Mouse (Mus musculus) brain, embryonic 14.5 days (tissue): ENCODE measurements around the gene Taf8. TPM values are rescaled to one million over a fixed set of nuclear protein-coding genes. Genes with fewer than 3 reads are reported as not detected.

Source experiments
- DNase-seq: peaks from one replicate; pipeline ENCODE4 v3.0.0-alpha.2; 2011; ENCODE audit warnings: low read depth
- CTCF ChIP-seq: fragments of 200-500 bp; IDR thresholded peaks from 2 replicates; pipeline ENCODE4 v1.5.1; 2012; ENCODE audit warnings: inconsistent platforms, mild to moderate bottlenecking, moderate library complexity, borderline replicate concordance; ENCODE audit not compliant: insufficient read depth, insufficient read length; ENCODE audit errors: extremely low read depth
- POLR2A ChIP-seq: fragments of 200-500 bp; IDR thresholded peaks from 2 replicates; pipeline ENCODE4 v1.6.1; 2012; ENCODE audit warnings: mild to moderate bottlenecking, inconsistent platforms, borderline replicate concordance; ENCODE audit not compliant: poor library complexity, insufficient read depth, insufficient read length, severe bottlenecking; ENCODE audit errors: extremely low read depth
- polyA plus RNA-seq: library from polyadenylated mRNA; depleted of rRNA; stranded (reverse); fragments of >200 nt; gene quantifications from 2 replicates; pipeline ENCODE4 v1.2.3, GENCODE M21; 2012

Gene Taf8
- polyA plus RNA-seq, 1 experiment = 34.2 TPM

DNA sequence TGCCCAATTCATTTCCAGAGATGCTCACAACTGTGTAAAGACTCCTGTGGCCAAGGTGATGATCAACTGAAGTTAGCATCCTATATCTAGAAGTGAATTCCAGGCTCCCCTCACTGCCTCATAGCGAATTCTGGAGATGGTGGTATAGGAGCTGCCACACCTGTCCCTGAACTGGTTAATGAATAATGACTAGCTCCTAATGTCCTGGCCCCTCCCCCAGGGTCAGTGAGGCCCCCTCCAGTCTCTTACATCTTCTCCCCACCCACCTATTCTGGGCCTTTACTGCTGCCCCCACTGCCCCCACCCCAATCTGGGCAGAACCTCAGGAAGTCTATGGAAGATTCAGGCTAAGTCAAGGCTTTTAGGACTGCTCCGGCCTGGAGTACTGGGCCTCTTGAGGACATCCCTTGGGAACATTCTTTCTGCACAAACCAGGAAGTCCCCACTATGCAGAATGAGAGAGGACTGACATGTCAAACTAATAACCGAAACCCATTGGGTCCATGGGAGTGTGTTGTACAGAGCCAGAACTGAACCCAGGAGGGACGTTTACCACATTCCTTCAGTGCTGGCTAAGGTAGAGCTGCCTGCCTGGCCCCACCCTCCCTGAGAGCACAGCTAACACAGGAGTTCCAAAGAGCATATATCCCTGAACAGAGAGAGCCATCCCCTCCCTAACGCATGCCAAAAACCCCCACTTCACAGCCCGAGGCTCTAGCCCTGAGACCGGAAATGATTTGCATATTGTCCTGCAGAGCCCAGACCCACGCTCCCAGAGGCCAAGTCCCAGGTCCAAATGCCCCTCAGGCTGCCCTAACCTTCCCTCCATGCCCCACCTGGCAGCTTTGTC is 53.3 kb downstream of the Taf8 start:
- no peak for DNase-seq
- no peak for TF ChIP-seq POLR2A
- no peak for TF ChIP-seq CTCF

DNA sequence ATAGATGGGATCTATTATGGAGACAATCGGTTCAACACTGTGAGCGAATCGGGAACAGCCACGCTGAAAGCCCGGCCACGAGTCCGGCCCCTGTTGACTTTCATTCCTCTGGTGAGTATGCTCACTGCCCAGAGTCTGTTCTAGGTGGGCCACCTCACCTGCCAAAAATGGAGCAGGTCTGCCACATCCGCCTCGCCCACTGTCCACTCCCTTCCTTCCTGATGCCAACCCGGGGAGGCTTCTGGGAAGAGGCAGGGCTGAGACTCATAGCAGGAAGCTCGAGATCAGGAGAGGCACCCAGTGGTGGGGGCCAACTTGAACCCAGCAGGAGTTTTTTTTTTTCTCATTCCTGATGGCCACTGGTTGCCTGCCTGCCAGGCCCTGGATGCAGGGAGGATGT is 55.5 kb downstream of the Taf8 start:
- DNase-seq = no peak
- TF ChIP-seq POLR2A (no peak), CTCF (no peak)

DNA sequence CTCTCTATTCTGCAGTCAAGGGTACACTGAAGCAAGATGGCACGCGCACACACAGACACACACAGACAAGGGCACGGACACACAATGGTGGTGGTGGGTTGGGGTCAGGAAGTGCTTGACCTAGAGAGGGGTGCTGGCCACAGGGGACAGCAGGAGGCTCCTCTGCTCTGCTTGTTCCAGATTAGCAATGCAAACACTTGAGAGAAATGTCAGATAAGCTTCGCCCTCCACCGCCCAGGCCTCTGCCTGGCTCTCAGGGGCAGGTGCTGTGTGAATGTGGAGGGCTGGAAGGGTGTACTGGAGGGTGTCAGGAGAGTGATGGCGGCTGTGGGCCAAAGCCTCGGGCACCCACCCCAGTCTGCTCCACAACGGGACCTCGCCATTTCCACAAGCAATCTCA is 56.1 kb downstream of the Taf8 start:
- TF ChIP-seq CTCF (no peak), POLR2A (no peak)
- DNase-seq = no peak

DNA sequence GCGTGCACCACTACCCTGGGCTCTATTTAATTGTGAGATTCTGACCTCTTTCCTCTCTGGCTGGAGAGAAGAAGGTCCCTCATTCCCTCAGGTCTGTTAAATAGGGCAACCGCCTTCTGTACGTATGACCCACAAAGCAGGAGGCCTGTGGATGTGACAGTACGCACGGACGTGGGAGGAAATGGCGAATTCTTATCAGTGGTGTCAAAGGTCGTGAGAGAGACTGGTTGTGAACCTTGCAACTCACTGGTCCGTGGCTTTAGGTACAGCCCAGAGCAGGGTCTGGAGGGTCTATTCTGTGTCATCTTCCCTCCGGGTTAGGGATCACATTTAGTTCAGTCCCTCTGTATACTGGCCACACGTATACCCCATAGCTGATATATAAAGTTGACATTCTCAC is 56.6 kb downstream of the Taf8 start:
- no peak for TF ChIP-seq POLR2A
- no peak for TF ChIP-seq CTCF
- no peak for DNase-seq

DNA sequence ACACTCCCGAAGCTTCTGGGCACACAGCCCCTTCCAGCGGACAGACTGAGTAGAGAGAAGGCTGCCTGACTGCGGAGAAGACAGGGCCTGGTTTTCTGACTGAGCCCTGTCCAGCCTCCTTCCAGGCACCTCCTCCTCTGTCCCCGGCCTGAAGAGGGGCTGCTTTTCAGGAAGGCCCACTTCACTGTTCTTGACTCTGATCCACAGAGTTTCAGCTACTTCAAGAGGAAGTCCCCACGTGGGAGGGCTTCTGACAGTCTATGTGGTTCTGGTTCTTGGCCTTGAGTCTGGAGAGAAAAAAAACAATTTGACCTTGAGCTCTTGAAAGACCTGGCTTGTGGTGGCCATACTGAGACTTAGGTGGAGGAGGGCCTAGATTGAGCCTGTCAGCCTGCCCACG is 58.0 kb downstream of the Taf8 start:
- DNase-seq = no peak
- TF ChIP-seq CTCF = no peak

DNA sequence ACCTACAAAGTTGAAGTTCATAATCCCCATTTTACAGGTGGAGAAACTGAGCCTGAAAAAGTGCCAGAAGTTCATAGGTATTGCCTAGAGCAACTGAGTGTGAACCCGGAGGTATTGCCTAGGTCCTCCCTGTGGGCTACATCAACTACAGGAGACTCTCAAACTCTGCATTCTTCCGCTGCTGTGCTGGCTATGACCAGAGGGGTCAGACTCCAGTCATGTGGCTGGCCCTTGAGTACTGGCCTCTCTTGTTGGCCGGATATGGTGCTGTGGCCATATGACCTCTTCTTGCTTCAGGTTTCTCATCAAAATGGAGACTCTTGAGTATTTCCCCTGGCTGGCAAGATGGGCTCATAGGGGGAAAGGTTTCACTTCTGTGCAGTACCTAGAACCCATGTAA is 59.8 kb downstream of the Taf8 start:
- no peak for DNase-seq

DNA sequence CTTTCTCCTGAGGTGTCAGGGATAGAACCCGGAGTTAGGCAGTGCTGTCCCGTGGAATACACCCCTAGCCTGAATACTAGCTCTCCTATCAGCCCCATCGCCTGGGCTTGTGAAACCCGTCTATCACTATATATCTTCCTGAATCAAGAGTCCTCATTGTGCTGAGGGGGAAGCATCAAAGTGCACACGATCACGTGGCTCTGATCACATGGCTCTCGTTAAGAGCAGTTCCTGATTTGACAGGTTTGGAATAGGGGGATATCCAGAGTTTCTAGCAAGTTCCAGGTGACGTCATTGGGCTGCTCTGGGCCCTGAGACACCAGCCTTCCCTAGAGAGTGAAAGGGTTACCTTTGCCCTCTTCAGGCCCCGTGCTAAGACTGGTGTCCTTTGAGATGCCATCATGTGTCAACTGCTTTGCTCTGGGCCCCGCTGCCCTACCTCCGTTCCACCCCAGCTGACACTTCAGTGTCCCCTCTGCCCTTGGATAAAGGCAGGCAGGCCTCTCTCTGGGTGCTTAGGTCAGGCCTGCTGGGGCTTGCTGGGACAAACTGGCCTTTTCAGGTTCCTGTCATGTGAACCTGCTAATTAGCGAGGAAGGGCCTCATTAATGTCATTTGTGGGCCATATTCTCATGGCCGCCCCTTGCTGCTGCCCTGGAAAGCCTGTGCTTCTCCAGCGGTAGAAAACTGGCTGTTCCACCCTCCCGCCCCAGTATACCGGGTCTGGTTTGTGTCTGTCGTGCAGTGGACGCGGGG is 60.6 kb downstream of the Taf8 start:
- DNase-seq = no peak
- TF ChIP-seq CTCF (no peak), POLR2A (no peak)

More for the DNA sequence above, 59.8 kb downstream of the Taf8 start:
- TF ChIP-seq POLR2A (no peak), CTCF (no peak)

DNA sequence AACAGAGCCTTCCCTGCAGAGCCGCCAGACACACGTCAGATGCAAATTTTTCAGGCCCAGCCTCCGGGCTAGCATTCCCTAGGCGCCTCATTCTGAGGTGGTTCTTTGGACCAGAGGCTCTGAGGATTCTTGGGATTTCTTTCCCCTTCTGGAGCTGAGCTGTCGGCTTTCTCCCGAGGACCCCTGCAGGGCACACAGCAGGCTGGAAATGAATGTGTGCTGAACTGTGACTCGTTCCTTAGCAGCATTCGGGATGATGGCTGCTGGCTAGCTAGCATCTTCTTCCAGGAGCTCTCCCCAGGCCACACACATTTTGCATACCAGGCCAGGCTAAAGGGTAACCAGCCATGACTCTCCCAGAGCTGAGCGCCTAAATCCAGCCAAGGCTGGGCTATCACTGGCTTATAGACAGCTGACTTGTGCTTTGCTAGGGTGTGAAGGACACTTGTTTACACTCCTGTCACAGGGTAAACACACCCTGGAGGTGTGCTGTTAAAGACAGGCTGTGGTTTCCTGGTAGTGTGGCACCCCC is 61.7 kb downstream of the Taf8 start:
- peak; percentile 40 for DNase-seq
- TF ChIP-seq CTCF = no peak
- TF ChIP-seq POLR2A = no peak

DNA sequence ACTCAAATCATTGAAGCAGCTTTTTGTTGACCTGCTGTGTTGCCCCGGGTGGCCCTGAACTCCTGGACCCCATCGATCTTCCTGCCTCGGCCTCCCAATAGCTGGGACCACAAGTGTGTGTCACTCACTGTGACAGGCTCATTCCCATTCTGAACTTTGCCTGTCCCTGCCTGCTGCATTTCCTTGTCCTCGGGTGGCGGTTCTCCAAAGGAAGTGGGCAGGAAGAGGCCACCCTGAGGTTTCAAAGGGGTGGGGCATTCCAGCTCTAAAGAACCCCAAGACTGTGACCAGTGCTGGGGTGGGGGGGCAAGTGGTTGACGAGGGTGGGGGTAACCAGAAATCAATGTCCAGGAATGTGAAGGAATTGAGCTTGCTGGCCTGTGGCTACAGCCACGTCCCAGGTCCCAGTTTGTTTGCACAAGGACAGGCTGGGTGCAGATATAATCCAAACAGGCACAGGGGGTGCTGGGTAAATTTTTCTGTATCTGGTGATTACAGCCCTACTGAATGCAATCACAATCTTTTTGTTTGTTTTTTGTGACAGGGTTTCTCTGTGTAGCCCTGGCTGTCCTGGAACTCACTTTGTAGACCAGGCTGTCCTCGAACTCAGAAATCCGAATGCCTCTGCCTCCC is 62.6 kb downstream of the Taf8 start:
- DNase-seq = no peak
- TF ChIP-seq POLR2A (no peak), CTCF (no peak)

DNA sequence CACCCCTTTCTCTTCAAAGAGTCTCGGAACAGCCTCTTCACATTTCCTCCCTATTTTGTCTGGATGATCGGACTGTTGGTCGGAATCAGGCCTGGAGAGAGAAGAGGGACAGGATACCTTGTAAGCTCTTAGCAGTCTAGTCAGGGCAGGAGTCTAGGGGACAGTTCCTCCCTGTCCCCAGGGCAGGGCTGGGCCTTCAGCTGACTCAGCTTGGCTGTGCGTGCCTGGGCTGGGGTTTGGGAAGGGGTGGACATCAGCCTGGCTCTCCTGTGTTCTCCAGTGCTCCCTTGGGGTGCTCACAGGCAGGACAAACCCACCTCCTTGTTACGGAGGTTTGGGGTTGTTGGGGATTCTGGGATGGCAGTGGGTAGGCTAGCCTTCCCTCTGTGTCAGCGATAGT is 63.5 kb downstream of the Taf8 start:
- TF ChIP-seq CTCF (no peak), POLR2A (no peak)
- no peak for DNase-seq

DNA sequence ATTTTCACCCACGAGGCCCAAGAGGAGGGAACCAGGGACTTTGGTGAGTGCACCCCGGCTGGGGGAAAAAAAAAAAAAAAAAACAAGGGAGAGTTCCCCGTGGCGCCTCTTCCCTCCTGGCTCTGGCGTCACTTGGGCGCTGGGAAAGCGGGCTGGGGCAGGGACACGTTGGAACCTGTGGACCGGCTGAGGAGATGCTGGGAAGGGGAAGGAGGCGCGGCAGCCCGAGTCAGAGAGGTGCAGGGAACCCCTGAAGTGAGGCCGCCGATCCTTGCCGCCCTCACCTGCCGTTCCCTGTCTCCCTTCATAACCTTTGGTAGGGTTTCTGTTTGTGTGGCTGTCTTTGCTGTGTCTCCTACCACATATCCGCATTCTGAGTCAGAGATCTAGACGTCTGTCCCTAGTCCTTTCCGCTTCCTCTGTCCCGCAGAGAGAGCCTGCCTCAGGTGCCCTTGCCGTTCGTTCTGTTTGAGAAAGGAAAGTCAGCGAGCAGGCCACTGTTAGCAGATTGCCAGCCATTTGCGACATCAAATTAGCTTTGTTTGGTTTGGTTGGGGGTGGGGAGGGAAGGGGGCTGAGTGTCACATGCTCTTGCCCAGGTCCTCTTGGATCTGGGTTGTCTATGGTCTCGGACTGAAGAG is 65.1 kb downstream of the Taf8 start, which contains the start of gene 1700001C19Rik:
TSS of gene 1700001C19Rik (minus strand) at position 470 of the 641 bp plus-strand sequence.
- TF ChIP-seq POLR2A (no peak), CTCF (no peak)
- DNase-seq = no peak
